Mouse (Mus musculus): Measurements from ENCODE around the gene Zfp609.
"Not testable (repeated sequence)": the region's sequence is repeated elsewhere in the genome, so short reads cannot be mapped to it uniquely, and the experiment has no call there.

The Zfp609 gene

DNA sequence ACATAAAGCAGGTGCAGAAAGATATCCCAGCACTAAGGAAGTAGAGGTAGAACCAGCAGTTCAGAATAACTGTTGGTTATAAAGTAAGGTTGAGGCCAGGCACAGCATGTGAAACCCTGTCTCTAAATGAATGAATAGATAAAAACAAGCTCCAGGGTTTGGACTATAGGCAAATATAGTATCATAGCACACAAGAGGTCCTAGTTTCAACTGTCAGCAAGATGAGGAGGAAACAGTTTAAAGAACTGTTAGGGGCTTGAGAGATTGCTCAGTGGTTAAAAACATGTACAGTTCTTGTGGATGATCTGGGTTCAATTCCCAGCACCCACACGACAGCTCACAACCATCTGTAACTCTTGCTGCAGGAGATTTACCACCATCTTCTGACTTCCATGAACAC lies 15.6 kb downstream of the Zfp609 start:
- DNase-seq = no peak

DNA sequence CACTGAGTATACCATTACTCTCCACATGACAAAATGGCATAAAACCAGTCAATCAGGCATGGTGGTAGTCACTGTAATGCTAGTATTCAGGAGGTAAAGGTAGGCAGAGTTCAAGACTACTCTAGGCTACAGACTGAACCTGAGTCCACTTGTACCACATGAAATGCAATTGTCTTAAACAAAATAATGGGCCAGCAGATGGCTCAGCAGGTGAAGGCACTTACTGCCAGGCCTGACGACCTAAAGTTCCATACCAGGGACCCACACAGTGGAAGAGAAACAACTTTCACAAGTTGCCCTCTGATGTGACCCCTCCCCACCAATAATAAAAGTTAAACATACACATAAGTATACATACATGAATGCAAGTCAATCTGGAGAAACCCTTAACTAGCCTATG lies 19.5 kb downstream of the Zfp609 start:
- DNase-seq = no peak

DNA sequence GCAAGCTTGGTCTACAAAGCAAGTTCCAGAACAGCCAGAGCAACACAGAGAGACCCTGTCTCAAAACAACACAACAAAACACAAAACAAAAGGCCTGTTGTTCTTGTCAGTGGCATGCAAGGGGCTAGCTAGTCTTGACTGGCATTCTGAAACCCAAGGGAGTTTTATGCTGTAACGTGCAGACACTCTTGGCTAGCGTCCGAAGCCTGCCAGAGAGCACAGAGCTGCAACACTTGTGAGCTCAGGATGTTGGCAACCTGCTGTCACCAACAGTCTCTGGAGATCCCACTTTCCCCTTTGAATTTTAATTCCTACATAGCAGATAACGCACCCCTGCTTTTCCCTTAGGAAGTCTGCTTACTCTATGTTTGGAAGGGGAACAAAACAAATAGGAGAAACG lies 20.1 kb downstream of the Zfp609 start:
- no peak for DNase-seq

DNA sequence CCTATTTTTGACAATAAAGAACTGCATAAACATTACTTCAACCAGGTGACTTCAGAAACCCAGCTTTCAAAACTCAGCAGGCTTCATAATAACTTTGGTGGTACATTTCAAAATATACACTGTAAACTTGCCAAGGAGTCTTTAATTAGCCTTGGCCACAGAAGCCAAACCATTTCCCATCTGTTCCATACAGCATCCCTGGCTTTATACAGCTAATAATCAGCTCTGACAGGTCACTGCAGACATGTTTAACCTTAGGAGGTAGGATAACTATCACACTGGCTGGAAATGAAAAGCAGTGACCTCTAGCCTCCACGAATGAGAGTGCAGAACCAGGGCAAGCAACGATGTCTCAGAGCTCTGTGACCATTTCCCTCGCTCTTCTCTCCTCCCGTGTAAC lies 27.6 kb downstream of the Zfp609 start:
- peak; percentile 53 for DNase-seq

DNA sequence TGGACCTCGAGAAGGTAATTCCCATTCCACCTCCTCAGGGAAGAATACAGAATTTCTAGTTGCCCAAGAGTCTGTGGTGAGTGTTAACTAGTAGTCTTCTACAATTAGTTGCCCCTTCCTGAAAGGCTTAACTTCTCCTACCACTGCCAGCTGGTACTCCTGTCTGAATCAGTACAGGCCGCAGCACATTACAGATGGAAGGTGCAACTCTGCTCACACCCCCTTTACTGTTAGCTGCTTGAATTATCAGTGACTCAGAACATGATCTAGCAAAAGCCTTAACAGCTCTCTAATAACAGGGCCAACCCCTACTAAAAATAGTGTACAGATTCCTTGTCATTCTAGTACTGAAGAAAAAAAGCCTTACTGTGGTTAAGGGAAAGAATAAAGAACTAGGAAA lies 31.7 kb downstream of the Zfp609 start:
- DNase-seq = no peak

DNA sequence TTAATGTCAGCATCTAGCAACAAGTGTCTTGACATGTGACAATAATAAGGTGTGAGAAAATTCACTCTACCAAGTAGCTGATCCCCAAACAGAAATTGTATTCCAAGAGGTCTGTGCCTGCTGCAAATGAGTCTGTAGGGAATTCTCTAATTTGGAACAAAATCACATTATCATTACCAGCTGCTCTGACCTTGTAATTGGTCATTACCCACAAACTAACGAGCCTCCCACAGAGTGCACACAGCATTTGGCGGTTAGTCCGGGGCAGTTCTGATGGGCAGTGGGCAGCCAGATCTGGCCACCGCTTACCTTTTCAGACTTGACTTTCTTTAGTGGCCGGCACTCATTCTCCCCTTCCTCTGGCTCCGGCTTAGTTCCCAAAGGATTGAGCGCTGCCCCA lies 33.1 kb downstream of the Zfp609 start:
- no peak for DNase-seq

DNA sequence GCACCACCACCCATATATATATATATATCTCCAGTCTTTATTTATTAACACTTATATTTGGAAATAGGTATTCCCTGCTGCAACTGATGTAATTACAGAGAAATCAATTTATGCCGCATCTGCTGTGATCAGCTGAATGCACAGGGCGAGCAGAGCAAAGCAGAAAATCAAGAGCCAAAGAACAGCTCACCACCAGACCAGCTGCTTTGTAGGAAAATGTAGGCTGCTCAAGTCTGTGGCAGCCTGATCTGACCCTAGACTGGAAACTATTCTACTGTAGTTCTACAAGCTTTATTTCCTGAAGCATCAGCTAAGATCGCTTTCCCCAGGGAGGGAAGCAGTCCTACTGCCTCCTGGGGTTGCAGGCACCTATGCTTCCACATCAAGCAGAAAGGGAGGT lies 33.9 kb downstream of the Zfp609 start:
- DNase-seq = no peak

DNA sequence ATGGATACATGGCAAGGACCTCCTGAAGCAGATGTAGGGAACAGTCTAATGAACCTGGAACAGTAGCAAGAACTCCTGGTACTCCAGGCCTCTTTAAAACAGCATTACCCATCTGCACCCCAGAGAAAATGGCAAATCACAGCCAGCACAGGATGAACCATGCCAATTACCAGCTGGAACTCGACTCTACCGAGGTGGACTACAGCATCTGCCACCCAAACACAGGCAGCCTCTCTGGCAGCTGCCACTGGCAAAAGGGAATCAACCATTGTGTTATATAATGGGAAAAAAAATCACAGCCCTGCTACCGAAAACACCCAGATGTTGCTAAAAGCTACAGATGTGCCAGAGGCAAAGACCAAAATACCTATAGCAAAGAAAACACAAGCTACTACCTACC lies 34.3 kb downstream of the Zfp609 start:
- DNase-seq = no peak

DNA sequence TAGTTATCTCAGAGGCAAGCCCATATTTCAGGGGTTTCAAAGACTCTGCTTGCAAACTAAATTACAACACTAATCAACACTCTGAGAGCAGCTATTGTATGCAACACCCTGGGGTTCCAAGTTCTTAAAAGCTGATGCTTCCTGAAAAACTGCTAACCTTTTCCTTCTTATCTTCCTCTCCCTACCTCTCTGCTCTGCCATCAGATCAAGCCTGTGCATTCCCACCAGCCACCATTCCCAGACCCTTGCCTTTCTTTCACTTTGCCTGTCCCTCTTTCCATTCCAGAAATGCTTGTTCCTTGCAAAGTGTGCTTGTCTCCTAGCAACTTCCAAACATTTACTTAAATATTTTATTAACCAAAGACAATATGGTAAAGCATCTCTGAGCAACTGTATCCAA lies 35.5 kb downstream of the Zfp609 start:
- DNase-seq = no peak

DNA sequence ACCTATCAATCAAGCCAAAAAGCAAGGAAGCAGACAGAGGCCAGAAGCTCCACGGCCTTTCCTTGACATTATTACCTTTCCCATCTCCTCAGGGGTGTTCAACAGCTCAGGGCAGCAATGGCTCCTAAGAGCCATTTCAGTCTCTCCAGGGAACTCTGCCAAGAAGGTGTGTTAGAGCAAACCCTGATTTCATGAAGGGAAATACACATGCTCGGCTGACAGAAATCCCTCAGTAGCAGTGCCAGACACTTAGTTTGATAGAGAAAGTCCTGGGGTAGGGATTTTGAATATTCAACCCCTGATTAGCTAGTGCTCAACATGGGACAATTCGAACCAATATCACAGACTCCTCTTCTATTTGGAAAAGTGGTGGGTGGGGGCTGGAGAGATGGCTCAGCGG lies 36.3 kb downstream of the Zfp609 start:
- no peak for DNase-seq

DNA sequence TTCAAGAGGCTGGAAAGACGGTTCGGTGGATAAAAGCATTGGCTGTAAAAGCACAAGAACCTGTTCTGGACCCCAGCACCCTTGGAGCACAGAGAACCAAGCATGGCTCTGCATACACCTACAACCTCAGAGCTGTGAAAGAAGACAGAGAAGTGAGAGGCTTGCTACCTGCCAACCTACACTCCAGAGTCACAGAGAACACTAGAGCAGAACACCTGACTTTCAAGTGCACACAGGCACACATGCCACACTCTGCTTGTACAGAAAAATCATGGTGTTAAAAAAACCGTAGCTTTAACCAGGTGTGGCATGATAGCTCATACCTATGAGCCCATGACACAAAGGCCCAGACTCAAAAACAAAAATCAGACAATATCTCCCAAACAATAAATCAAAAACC lies 37.6 kb downstream of the Zfp609 start:
- no peak for DNase-seq

DNA sequence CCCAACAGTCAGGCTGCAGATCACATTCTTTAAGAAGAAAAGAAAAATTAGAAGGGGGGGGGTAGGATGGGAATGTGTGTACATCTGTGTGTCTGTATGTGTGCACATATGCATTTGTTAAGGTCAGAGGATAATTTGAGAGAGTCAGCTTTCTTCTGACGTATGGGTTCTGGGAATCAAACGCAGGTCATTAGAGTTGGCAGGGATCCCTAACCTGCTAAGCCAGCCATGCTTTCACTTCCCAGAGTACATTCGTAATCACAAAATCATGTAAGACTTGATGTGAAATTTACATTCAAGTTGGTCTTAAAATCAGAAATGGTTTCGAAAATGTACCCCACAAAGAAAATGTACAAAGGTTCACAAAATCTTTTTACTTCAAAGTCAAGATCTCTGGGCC lies 38.8 kb downstream of the Zfp609 start:
- no peak for DNase-seq

DNA sequence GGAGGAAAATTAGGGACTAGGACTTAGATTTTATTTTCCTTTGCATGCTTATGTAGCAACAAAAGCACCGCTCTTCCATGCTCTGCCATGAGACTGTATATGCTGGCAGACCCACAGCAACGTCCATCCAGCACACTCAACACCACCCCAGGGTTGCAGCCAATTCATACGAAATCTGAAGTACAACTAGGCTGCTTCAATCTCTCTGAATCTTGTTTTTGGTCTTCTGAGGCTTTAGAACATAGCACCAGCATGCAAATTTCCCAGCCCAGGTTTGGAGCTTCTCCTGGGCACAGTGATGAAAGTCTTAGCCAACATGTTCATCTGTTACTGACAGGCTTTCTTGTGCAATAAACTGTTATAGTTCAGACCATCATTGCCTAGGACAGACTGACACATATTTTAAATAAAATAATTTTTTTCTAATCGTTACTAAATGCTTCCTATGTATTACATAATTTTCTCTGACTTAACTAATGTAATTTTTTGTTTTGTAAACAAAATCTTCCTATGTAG lies 39.5 kb downstream of the Zfp609 start:
- DNase-seq = no peak

DNA sequence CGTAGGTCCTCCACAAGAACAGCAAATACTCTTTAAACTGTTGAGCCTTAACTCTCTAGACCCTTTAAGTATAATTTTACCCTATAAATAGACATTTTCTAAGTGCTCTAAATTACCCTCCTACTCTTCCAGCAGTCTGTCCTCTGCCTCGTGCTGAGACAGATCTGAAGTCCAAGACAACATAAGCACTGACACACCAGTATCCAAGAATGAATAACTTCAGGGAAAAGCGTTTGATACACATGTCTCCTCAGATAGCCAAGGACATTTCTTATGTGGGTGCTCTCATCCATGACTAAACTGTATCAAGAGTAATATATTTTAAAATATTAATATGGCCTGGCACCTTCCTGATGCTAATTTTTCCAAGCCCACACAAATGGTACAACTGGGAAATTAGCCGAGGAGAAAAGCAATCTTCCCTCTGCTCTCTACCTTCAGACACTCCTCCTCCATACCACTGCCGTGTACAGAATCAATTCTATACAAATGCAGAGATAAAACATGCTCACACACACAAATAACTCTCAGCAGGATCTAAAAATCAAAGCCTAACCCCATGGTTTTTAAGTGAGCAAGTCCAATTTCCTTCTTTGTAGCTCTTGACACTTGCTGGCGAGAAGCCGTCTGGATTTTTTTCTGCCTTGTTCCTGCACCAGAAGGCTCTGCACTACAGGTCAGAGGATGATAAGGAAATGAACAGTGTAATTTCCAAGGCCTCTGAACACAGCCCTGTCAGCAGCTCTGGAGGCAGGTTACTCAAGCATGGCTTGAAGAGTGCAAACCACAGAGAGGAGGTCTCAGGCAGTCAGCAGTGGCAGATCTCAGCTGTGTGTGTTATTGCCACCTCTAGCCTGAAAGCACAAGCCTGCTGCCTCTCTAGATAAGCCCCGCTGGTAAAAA lies 40.2 kb downstream of the Zfp609 start:
- peak; percentile 76 for DNase-seq

DNA sequence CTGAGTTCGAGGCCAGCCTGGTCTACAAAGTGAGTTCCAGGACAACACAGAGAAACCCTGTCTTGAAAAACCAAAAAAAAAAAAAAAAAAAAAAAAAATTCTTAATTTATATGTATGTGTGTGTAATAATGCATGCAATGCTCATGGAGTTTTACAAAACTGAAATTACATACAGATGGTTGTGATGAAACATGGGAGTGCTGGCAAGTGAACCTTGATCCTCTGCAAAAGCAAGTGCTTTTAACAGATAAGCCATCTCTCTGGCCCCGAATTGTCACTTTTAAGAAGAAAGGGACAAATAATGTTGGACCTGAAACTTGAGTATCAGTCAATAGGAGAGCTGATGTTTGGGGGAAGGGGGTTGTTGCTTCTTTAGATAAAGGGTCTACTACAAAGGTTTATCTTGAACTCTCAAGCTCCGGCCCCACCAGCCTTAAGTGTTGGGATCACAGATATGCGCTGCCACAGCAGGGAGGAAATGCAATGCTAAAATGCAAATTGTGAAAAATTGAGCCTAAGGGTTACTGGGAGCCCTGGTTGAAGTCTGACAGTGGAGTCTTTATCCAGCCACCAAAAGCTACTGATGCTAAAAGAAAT lies 41.5 kb downstream of the Zfp609 start:
- no peak for DNase-seq

DNA sequence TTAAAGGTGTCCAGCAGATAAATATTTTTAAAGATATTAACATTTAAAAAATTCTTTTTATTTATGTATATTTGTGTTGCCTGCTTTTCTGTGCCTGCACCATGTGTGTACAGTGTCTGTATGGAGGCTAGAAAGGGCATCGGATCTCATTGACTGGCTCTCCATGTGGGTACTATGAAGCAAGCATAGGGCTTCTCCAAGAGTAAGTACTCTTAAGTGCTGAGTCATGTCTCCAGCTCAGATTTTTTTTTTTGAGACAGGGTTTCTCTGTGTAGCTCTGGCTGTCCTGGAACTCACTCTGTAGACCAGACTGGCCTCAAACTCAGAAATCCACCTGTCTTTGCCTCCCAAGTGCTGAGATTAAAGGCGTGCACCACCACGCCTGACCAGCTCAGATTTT lies 47.7 kb downstream of the Zfp609 start:
- DNase-seq = not testable (repeated sequence)

DNA sequence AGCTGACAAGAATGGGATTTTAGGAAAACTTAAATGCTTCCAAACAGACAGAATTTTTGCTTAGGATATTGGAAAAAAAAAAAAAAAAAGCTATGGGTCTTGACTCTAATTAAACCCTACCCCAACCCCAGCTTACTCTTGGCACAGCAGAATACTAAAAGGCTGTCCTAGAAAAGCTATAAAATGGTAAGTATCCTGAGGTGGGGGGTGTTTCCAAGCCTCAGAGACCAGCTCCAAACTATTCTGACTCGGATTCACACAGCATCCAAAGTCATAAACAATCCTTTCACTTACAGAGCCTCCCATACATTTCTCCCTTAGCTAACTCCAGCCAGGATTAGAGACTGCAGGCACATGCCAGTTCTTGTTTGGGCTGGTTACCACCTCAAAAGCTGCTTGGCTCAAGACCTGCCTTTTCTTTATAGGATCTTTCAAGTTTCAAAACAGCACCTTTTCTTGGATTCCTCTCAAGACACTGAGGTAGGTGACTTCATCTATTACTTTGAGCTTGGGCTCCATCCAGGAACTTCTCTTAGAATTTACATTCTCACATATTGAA lies 50.4 kb downstream of the Zfp609 start:
- DNase-seq = no peak

DNA sequence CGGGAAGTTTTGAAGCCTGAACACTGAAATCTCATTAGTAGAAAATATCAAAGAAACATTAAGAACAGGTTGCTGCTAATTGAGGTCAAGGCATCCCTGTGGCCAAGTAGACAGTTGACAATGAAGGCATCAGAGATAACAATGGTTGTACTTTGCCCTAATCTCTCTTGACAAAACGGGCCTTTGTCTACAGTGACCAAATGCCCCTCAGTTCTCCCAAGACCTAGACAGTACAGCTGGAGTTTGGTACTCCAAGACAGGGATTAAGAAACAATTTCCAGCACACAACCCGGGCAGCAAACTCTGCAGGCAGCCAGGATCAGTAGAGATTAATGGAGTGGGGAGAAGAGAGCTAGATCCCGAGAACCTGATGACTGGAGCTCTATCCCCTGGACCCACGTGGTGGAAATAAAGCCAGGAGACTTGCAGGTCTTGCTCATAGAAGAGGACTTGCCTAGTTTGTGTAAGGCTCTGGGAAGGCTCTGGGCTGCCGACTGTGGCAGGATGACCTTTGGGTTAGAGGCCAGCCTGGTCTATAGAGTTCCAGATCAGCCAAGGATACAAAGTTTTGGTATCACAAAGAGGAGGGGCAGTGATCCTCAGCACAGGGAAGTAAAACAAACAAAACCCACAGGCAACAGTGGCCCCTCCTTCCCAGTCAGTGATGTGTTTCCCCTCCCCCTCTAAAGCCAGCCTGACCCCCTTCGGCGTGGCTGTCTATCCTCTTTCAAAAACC lies 51.1 kb downstream of the Zfp609 start:
- DNase-seq = no peak

DNA sequence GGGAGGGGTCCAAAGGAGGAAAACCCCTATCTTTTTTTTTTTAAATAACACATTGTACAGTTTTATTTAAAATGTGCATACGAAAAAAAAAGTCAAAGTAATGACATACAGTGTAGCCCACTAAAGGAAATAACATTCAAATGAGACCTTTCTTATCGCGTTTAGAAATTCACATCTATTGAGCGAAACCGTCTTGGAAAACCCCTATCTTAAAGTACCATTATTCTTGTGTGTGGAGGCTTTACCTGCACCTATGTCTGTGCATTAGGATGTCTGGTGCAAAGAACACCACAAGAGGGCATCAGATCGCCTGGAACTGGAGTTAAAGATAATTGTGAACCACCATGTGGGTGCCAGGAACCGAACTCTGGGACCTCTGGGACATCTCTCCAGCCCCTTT lies 53.6 kb downstream of the Zfp609 start:
- DNase-seq = no peak

DNA sequence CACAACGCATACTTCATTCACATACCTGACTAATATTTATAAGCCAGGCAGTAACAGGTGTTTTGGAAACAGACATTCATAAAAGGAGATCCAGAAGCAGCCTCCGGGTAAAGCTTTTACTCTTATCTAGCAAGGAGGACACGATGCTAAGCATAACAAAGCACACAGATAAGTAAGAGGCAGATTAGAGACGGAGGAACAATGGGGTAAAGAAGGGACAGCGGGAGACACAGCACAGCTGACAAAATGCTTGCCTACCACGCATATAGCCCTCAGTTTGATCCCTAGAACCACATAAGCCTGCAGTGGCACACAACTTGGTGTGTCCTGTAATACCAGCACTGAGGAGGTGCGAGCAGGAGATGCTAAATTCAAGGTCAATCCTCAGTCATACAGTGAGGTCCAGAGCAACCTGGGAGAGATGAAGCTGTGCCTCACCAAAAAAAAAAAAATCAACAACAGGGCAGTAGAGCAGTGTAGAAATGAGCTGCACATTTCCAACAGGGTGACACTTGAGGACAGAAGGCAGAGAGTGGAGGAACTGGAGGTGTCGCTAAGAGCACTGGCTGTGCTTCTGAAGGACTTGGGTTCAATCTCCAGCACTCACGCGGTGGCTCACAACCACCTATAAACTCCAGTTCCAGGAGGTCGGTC lies 56.2 kb downstream of the Zfp609 start:
- no peak for DNase-seq

DNA sequence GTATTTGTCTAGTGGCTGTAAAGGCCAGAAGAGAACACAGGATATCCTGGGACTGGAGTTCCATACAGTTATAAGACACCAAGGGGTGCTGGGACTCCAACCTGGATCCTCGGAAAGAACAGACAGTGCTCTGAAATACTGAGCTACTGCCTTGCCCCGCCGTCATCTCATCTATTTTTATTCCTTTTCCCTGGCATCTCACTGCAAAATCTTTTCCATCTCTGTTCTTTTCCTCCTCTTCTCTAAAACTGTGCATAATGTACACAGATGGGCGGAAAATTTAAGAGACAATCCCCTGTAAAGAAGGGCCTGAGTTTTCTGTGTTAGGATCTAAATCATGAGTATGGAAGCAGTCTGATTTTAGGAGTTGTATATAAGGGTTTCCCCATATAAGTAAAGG lies 64.6 kb downstream of the Zfp609 start:
- no peak for DNase-seq

DNA sequence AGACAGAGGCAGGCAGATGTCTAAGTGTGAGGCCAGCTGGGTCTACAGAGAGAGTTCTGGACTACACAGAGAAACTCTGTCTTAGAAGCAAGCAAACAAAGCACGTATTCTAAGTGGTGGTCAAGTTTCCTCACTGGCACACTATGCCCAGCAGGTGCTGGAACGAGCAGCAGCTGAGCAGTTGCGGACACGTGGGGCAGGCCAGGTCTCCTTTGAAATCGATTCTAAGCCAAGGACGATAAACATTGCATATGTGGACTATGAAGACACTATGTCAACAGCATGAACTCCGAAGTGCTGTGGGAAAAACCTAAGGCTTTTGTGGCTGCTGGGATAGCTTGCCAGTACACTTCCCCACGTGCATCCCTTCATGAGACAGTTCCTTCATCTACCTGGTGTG lies 67.4 kb downstream of the Zfp609 start:
- no peak for DNase-seq

DNA sequence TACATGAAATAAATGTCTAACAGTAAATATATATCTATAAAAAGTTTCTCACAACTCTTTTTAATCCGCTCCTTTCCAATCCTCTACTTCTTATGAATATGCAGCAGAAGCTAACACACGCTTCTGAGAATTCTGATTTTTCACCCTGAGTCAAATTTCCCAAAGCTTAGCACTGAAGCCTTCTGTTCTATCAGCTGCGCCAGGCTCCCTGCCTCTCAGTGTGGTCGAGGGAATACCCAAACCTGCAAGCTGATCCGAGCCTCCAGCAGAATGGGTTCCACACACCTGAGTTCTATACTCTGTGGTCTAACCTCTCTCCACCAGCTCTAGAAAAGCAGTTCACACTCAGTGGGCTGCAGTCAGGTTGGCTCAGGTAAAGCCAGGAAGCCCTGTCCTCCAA lies 68.1 kb downstream of the Zfp609 start:
- peak; percentile 38 for DNase-seq
